Mouse (Mus musculus): ENCODE results near the gene Itprid1.

Itprid1 gene

GRCm38 (mm10) chr6:55887598-55887997, 50.9 kb downstream of the Itprid1 start:
- DNase-seq (ENCODE audit: low read depth): no peak

GRCm38 (mm10) chr6:55901568-55902328, 65.1 kb downstream of the Itprid1 start:
- DNase-seq (ENCODE audit: low read depth): no peak

GRCm38 (mm10) chr6:55902329-55902605, 65.6 kb downstream of the Itprid1 start:
- no peak for DNase-seq (ENCODE audit: low read depth)

- DNase-seq (ENCODE audit: low read depth): no peak
Observed at GRCm38 (mm10) chr6:55919206-55919605, 82.5 kb downstream of the Itprid1 start.

GRCm38 (mm10) chr6:55920282-55920720, 83.6 kb downstream of the Itprid1 start:
- DNase-seq (ENCODE audit: low read depth): no peak

GRCm38 (mm10) chr6:55920866-55921630, 84.4 kb downstream of the Itprid1 start:
- no peak for DNase-seq (ENCODE audit: low read depth)

GRCm38 (mm10) chr6:55944709-55945108, 108.0 kb downstream of the Itprid1 start:
- no peak for DNase-seq (ENCODE audit: low read depth)

GRCm38 (mm10) chr6:55950345-55951110, 113.8 kb downstream of the Itprid1 start:
- DNase-seq (ENCODE audit: low read depth): peak; percentile 60

GRCm38 (mm10) chr6:55972998-55973397, 136.3 kb downstream of the Itprid1 start:
- DNase-seq (ENCODE audit: low read depth): peak; percentile 64

- no peak for DNase-seq (ENCODE audit: low read depth)
Observed at GRCm38 (mm10) chr6:55979766-55980165, 143.1 kb downstream of the Itprid1 start.

- no peak for DNase-seq (ENCODE audit: low read depth)
Observed at GRCm38 (mm10) chr6:56008711-56009110, 172.0 kb downstream of the Itprid1 start.

GRCm38 (mm10) chr6:56012384-56012783, 175.7 kb downstream of the Itprid1 start:
- no peak for DNase-seq (ENCODE audit: low read depth)

GRCm38 (mm10) chr6:56017291-56017994, 180.7 kb downstream of the Itprid1 start, which contains the start of gene Ppp1r17:
Gene Ppp1r17, plus strand, starts transcription at chr6:56017497.
- DNase-seq (ENCODE audit: low read depth): no peak

GRCm38 (mm10) chr6:56019632-56020031, 182.9 kb downstream of the Itprid1 start:
- DNase-seq (ENCODE audit: low read depth): no peak

GRCm38 (mm10) chr6:56025533-56025932, 188.8 kb downstream of the Itprid1 start:
- DNase-seq (ENCODE audit: low read depth): peak; percentile 17

- no peak for DNase-seq (ENCODE audit: low read depth)
Observed at GRCm38 (mm10) chr6:56027318-56027717, 190.6 kb downstream of the Itprid1 start.

- no peak for DNase-seq (ENCODE audit: low read depth)
Observed at GRCm38 (mm10) chr6:56027966-56028365, 191.3 kb downstream of the Itprid1 start.

Measured in 416B (cell line).